ENCODE assay signal across 1 mouse cellular context in the genomic region with DNA sequence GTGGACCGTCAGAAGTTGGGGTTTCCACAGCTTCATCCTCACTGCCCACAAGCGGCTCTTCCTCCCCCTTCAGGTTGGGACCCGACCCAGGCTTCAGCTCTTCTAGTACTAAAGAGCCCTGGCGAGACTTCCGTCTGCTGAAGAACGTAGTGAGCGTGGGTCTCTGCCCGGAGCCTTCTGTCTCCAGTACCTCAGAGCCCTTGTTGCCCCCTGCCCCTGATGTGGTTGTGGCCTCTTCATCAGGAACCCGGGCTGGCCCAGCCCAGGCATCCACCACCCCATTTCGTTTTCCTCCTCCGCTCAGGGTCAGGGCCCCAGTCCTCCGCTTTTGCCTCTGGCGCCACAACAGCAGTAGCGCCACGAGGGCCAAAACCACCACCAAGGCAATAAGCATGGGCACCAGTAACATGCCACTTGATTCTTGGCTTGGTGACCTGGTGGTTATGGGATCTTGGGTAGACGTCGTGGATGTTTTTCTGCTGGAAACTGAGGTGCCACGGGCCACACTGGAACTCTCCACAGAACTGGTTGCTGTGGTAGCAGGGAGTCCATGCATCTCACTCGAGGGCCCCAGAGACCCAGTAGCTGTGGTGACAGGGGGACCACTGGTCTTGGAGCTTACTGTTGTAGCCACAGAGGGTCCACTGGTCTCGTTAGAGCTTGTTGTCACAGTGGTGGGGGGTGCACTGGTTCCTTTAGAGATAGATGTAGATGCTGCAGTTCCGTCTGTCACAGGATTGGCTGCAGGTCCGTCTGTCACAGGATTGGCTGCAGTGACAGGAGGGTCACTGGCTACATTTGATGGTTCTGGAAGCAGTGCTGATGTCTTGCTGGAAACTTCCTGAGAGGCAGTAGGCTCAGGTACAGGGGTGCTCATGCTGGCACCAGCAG.
TF ChIP-seq lines count a peak whose summit lies in the region.

No protein-coding gene starts in this region.

TF ChIP-seq in MEL, 35 proteins besides CTCF, POLR2A, EP300 and RAD21:
- TF ChIP-seq GABPA (IDR thresholded peaks at IDR 0.05; ENCODE audit: low read depth, low read length) (no peak), NELFE (IDR thresholded peaks at IDR 0.05; ENCODE audit: low read depth, low read length) (0 out of 2 replicates have a peak, but pooled peaks have one; percentile 22), RCOR1 (IDR thresholded peaks at IDR 0.05; ENCODE audit: low read depth, low read length) (0 out of 2 replicates have a peak, but pooled peaks have one; percentile 33), POLR2AphosphoS2 (IDR thresholded peaks at IDR 0.05; ENCODE audit: low read length) (0 out of 2 replicates have a peak, but pooled peaks have one; percentile 1), ZNF384 (IDR thresholded peaks at IDR 0.05; ENCODE audit: low read depth, low read length) (no peak), ZKSCAN1 (IDR thresholded peaks at IDR 0.05; ENCODE audit: low read depth, low read length) (no peak), MAX (IDR thresholded peaks at IDR 0.05; ENCODE audit: low read length) (peak; percentile 43; the same call in 1 of the 2 replicates), CHD1 (IDR thresholded peaks at IDR 0.05; ENCODE audit: low read depth, low read length) (peak; percentile 24; the same call in 1 of the 2 replicates), MYB (IDR thresholded peaks at IDR 0.05; ENCODE audit: low read depth, low read length) (no peak), MXI1 (IDR thresholded peaks at IDR 0.05; ENCODE audit: low read depth, low read length) (peak; percentile 50), POLR2AphosphoS5 (IDR thresholded peaks at IDR 0.05; ENCODE audit: borderline replicate concordance, low read depth, low read length) (no peak), TCF12 (IDR thresholded peaks at IDR 0.05; ENCODE audit: low read depth, low read length) (no peak), HCFC1 (IDR thresholded peaks at IDR 0.05; ENCODE audit: low read depth, low read length) (no peak), USF2 (IDR thresholded peaks at IDR 0.05; ENCODE audit: borderline replicate concordance in 1 of 2, insufficient read depth in 1 of 2, low read depth in 1 of 2, low read length in 2 of 2) (no peak), ELF1 (IDR thresholded peaks at IDR 0.05; ENCODE audit: low read depth, low read length) (no peak)
